Mouse (Mus musculus) layer of hippocampus, adult 9-11 months (tissue): ENCODE data around the gene Stat5b.

Experiments used
- DNase-seq: peaks from one replicate; pipeline ENCODE4 v3.0.0; 2022

Gene Stat5b

GRCm38 (mm10) chr11:100865618-100866017 is 15.1 kb upstream of the Stat5b start:
- no peak for DNase-seq

DNA sequence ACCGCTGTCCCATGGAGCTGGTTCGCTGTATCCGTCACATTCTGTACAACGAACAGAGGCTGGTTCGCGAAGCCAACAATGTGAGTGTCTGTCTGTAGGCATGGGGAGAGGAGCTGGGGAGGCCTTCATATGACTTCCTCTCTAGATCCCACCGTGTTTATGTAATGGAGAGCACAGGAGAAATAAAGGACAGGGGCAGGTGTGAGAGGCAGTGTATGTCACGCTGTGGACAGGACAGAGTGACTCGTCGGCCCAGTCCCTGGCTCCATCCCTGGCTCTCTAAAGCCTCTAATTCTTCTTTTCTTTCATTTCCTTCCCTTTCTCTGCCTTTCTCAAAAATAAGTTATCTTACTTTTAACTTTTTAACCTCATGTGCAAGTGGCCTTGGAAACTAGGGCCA is 12.6 kb upstream of the Stat5b start:
- no peak for DNase-seq

- DNase-seq: no peak
Measured at GRCm38 (mm10) chr11:100861836-100862235, 11.3 kb upstream of the Stat5b start.

GRCm38 (mm10) chr11:100861335-100861734 is 10.8 kb upstream of the Stat5b start:
- DNase-seq: no peak

GRCm38 (mm10) chr11:100860198-100861048 is 9.9 kb upstream of the Stat5b start:
- peak; percentile 63 for DNase-seq

- DNase-seq: no peak
Measured at GRCm38 (mm10) chr11:100859579-100860075, 9.1 kb upstream of the Stat5b start.

DNA sequence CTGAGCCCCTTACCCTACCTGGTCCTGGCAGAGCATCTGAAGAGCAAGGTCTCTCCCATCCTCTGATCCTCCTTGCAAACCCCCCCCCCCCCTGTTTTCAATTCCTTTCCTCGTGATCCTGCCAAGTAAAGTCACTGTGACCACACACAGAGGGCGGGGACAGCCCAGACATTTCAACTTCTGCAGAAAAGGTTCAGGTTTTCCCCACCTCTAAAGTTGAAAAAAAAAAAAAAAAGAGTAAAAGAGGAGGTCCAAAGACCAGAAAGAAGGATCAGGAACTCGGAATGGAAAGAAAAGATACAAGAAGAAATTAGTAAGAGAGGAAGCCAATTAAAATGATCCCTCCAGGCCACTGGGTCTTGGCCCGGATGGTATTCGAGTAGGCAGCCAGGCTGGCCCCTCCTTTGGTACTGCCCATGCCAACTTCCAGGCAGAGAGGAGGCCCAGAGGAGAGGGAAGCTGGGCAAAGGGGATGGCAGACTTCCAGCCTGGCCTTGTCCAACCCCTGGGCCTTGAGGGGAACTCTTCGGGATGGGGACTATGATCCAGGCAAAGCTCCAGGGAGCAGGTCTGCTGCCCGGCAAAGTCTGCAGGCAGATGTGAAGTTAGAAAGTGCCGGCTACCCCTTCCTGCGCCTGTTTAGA is 8.5 kb upstream of the Stat5b start, which contains the start of gene Stat5a:
Gene Stat5a, plus strand, starts transcription at position 417 of the 644 bp plus-strand sequence.
- DNase-seq: peak; percentile 51

DNA sequence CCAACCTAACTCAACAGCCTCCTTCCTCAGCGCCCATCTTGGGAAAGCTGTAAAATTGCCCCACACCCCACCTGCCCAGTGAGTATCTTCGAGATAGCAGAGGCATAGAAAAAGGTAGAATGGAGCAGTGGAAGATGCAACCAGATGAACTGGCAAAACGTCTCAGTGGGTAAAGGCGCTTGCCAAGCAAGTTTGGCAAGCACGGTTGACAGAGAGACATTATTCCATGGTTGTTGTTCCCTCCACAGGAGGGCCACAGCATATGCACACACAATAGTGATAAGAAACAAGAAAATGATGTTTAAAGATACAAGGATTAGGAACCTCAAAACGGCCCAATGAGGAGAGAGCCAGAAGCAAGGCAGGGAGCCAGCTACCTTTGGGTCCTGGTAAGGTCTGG is 7.4 kb upstream of the Stat5b start:
- no peak for DNase-seq

DNA sequence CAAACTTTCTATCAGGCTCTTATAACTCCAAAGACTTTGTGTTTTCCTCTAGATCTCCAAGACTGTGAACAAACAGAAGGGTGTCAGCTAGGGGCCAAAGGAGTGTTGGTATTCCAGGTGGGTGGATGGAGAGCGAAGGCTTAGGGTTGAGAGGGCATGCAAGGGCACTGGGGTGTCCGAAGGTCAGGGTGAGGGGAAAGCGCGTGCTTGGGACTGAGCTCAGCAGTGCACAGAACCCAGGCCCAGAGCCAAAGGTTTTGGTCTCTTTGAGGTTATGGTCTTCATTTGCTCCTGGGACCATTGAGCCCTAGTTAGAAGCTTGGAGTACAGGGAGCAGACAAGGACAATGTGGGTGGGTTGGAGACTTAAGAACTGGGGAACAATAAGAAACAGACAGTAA is 4.7 kb upstream of the Stat5b start:
- no peak for DNase-seq

GRCm38 (mm10) chr11:100854268-100854667 is 3.7 kb upstream of the Stat5b start:
- no peak for DNase-seq

- DNase-seq: no peak
Measured at GRCm38 (mm10) chr11:100853018-100853417, 2.5 kb upstream of the Stat5b start.

DNA sequence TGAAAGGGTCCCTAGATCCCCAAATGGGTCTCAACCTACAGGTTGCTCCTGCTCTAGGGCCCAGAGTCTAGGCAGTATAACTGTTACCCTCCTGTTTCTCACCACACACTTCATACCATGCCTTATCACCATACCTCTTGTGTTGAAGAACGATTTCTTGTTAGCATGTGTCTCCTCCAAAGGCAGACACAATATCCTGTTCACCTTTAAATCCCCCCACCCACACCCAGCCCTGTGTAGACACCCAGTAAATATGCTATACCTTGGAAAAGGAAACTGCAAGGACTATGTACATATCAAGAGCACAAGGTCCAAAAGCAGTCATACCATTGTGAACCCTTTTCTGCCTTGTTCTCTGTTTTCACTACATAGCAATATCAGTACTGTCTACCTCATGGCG is 1.6 kb upstream of the Stat5b start:
- DNase-seq: no peak

DNA sequence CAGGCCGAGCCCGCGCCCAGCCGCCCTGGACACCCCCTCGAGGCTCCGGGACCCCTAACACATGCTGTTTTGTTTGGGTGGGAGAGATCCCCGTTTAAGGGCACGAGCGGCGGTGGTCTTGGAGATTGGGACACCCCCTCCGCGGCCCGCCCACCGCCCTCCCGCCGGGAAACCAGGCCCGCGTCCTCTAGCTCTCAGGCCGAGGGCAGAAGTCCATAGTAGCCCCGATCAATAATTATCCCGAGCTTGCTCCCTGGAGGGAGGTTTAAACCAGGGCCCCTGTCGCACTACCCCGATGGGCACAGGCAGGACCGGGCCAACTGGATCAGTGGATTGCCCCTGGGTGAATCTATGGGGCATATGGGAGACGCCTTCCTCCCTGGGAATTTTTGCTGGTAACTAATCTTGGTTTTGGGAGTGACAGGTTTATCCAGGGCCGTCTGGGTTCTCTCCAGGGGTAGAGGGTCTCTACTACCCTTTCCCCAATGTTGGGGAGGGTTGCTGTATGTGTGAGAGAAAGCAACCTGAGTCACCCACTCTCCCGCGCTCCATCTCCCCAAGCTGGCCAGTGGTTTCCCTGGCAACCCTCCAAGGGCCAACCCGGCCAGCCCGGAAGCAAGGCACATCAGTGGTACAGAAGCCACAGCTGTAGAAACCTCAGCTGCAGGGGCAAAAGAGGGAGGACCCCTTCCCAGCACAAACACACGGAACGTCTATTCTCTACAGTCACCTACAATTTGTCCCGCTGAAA is 429 bp upstream of the Stat5b start:
- peak; percentile 39 for DNase-seq

DNA sequence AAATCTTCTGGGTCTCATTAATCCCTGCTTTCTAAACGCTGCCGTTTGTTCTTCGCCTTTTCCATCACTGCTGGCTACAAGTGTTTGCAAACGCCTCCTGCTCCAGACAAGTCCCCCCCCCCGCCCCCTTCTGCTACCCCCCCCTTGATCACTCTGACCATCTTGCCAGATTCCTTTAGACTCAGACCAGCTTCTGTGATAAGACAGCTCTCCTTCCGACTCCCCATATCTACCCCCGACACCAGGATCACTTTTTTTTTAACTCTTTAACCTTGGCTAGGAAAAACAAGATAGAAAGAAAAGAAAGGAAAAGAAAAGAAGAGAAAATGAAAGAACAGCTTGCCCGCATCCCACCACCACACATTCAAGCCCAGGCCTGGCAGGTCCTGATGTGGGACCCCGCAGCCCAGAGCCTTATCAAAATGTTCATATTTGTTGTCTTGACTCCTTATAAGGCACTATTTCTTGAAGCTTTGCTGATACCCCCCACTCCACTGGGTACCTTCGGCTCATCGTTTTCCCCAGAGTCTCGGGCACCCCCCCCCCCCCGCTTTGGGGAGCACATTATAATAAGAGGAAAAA is 977 bp downstream of the Stat5b start:
- DNase-seq: no peak

DNA sequence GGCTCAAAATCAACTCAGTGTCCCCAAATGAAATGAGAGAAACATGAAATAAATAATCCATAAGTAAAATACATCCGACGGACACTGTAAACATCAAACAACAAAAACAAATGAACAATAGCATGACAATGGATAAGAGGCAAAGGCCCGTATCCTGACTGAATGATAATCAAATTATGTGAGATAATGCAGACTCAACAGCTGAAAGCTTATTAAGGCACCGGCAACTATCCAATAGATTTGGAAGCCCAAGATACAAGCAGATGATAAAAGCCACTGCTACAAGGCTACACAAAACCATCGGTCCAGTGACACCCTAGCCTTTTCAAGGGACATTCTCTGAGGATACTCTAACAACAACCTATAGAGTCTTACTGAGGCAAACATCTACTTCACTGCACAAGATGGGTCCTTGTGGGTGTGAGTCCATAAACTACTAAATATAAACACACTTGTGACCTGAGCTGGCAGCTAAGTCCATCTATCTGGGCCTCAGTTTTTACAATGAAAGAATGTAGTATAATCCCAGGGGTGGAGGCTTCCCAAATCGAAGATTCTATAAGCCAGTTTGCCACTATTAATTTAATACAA is 1.6 kb downstream of the Stat5b start:
- no peak for DNase-seq

DNA sequence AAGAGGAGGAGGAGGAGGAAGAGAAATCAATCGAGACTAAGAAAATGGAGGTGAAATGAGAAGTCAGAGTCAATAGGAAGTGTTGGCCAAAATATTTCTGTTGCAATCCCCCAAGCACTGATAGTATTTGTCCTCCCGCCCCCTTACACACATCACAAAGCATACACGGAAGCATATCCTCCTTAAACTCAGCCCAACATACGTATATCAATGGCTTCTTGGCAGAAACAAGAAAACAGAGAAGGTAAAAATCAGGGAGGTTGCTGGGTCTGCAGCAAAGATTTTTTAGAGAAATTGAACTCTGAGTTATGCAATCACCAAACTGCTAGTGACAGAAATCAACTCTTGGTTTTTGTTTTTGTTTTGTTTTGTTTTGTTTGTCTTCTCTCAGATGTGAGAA is 2.4 kb downstream of the Stat5b start:
- DNase-seq: no peak

GRCm38 (mm10) chr11:100847572-100847971 is 3.0 kb downstream of the Stat5b start:
- DNase-seq: no peak

DNA sequence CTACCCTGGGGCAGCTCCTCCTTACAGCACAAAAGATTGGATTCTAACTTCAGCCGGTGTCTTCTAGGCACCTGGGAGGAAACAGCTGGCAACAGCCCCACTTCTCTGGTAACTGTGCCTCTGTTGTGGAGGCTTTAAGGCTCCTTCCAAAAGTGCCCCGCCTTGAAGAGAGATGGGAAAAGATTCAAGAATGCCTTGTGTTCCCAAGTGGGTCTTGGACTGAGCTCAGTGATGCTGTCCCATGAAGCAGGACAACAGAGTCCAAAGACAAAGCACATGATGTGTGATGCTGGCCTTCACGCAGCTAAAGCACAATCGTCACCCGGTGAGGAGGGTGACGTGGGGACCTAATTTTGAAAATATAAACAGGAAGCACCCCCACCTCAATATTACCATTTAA is 4.7 kb downstream of the Stat5b start:
- no peak for DNase-seq

GRCm38 (mm10) chr11:100844121-100844520 is 6.4 kb downstream of the Stat5b start:
- DNase-seq: no peak

DNA sequence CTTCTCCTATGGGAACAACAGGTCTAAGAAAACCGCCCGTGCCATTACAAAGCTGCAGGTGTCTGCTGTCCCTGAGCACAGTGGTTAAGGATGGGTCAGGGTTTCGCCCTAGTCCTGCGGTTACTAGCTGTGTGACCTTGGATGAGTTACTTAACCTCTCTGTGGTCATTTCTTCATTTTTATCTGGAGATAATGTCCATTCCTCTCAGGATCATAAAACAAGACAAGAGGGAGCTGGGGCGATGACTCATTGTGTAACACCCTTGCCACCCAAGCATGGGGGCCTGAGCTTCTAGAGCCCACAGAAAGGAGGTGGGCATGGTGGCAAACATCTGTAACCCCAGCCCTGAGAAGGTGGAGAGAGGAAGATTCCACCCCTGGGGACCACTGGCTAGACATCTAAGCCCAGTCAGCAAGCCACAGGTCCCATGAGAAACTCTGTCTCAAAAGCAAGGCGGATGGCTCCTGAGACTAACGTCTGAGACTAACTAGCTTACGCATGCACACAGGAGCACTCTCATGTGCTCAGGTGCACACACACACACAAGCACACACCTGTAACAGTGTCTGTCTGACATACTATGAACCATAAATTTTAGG is 7.4 kb downstream of the Stat5b start:
- DNase-seq: no peak

GRCm38 (mm10) chr11:100842025-100842424 is 8.5 kb downstream of the Stat5b start:
- no peak for DNase-seq

DNA sequence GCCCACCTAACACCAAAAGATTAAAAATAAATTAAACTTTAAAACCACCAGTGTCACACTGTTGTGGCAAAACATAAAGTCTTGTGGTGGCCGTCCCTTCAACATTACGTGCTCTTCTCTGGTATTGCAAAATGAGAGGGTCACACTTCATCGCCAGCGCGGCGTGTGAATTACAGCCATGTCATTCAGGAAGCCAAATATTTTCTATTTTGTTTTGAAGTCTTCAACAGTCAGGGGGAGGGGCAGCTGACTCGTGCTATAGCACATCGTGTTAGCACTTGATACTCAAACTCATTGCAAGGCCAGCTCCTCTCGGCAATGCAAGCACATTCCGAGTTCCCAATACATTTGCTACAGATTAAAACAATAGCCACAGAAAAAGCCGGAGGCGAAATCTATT is 9.7 kb downstream of the Stat5b start:
- DNase-seq: no peak
